Mouse (Mus musculus): ENCODE measurements around the gene Gm6525.

The Gm6525 gene

GRCm38 (mm10) chr3:84211340-84211875, 37.5 kb downstream of the Gm6525 start:
- no peak for DNase-seq (ENCODE audit: low read depth, low spot score)

- DNase-seq (ENCODE audit: low read depth, low spot score): no peak
Measured at GRCm38 (mm10) chr3:84214501-84214900, 40.6 kb downstream of the Gm6525 start.

- DNase-seq (ENCODE audit: low read depth, low spot score): no peak
Measured at GRCm38 (mm10) chr3:84215253-84215652, 41.3 kb downstream of the Gm6525 start.

- DNase-seq (ENCODE audit: low read depth, low spot score): no peak
Measured at GRCm38 (mm10) chr3:84215743-84216360, 41.9 kb downstream of the Gm6525 start.

- DNase-seq (ENCODE audit: low read depth, low spot score): no peak
Measured at GRCm38 (mm10) chr3:84217118-84217960, 43.4 kb downstream of the Gm6525 start.

- no peak for DNase-seq (ENCODE audit: low read depth, low spot score)
Measured at GRCm38 (mm10) chr3:84217961-84218351, 44.1 kb downstream of the Gm6525 start.

- peak; percentile 36 for DNase-seq (ENCODE audit: low read depth, low spot score)
Measured at GRCm38 (mm10) chr3:84218498-84218897, 44.6 kb downstream of the Gm6525 start.

- peak; percentile 47 for DNase-seq (ENCODE audit: low read depth, low spot score)
Measured at GRCm38 (mm10) chr3:84219166-84219710, 45.3 kb downstream of the Gm6525 start.

- DNase-seq (ENCODE audit: low read depth, low spot score): no peak
Measured at GRCm38 (mm10) chr3:84219720-84220273, 45.9 kb downstream of the Gm6525 start.

- no peak for DNase-seq (ENCODE audit: low read depth, low spot score)
Measured at GRCm38 (mm10) chr3:84220326-84220725, 46.4 kb downstream of the Gm6525 start.

GRCm38 (mm10) chr3:84220748-84221147, 46.8 kb downstream of the Gm6525 start:
- DNase-seq (ENCODE audit: low read depth, low spot score): peak; percentile 58
